Mouse (Mus musculus) brain, embryonic 18.5 days (tissue): ENCODE data around the gene Tmem229b.
"Not testable (repeated sequence)": the region's sequence is repeated elsewhere in the genome, so short reads cannot be mapped to it uniquely, and the experiment has no call there.

ENCODE experiments used
- DNase-seq: peaks from one replicate; pipeline ENCODE4 v3.0.0-alpha.2; 2012; ENCODE audit warnings: low read depth, low spot score

The Tmem229b gene

GRCm38 (mm10) chr12:79007126-79007753 is at the start of gene Tmem229b:
Tmem229b (minus strand) TSS chr12:79007627.
- no peak for DNase-seq

- no peak for DNase-seq
These were observed 47.8 kb upstream of the Tmem229b start for GRCm38 (mm10) chr12:79055276-79055675.

DNA sequence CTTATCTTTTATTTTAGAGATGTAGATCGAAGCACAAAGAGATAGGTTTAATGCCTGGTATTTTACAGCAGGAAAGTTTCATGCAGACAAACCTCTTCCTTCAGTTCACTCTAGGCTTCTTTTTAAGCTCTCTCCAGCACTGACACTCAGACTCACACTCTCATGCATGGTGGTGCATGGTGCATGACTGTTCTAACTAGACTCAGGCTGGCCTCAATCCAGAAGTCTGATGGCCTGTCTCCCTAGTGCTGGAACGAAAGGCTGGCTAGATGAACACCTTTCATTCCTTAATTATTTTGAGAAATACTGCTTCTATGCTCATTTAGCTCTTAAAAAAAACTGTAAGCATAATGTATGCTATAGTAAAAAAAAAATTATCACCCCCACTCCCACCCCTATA is 44.6 kb upstream of the Tmem229b start:
- no peak for DNase-seq

- no peak for DNase-seq
These were observed 43.3 kb upstream of the Tmem229b start for GRCm38 (mm10) chr12:79050545-79051212.

GRCm38 (mm10) chr12:79049807-79050206 is 42.4 kb upstream of the Tmem229b start:
- no peak for DNase-seq

DNA sequence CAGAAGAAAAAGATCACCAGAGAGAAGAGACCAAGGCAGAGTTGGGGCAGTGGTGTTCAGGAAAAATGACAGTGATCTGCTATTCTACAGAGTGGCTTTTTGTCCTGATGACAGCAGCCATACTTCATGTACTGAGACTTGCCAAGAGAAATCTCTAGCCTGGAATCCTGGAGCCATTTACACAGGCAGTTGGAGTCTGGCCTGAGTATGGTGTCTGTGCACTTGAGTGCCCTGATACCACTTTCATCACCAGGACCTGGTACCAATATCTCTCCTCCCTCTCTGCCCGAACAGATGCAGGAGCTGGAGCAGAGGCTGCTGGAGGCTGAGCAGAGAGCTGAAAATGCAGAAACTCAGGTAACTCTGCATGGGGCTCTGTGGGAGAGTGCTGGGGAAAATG is 41.5 kb upstream of the Tmem229b start:
- no peak for DNase-seq

- DNase-seq, result no peak
These were observed 39.8 kb upstream of the Tmem229b start for GRCm38 (mm10) chr12:79047203-79047602.

DNA sequence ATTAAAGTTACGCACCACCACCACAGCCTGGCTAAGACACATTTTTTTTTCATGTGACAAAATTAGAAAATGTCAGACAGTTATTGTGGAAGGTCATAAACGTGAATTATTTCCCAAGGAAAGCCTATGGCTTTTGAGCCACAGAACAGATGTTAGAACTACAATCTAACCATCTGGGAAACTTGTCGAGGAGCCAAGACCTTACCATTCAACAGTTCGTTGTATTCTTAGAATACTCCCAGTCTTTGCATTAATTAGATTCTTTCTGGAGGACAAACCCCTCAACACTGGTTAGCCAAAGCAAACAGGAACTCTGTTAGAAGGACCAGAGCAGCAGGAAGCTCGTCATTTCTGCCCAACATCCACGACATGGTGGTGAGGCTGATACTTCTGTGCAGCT is 38.7 kb upstream of the Tmem229b start:
- DNase-seq, result no peak

- DNase-seq, result no peak
These were observed 37.2 kb upstream of the Tmem229b start for GRCm38 (mm10) chr12:79044668-79045067.

- DNase-seq, result no peak
These were observed 34.0 kb upstream of the Tmem229b start for GRCm38 (mm10) chr12:79041436-79041835.

DNA sequence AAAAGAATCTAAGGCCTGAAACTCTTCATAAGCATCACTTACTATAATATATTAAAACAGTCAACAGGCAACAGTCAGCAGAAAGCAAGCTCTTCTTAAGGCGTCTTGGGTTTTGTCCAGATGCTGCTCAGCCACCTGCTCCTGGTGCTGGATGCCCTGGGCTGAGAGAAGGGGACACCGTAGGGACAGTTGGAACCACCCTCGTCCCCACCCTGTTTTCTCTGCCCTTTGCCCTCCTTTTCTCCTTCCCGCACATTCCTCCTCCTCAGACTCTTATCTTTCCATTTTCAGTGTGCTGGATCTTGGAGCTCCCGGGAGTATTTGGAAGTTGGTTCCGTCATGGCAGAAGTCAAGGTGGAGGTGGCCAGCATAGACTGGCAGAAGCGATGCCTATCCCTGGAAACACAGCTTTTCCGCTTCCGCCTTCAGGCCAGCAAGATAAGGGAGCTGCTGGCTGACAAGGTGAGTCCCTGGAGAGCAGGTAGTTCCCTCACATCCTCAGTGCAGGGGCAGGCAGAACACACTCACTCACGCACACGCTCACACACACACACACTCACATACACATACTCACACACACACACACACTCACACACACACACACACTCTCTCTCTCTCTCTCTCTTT is 32.9 kb upstream of the Tmem229b start:
- no peak for DNase-seq

GRCm38 (mm10) chr12:79039708-79040107 is 32.3 kb upstream of the Tmem229b start:
- no peak for DNase-seq

DNA sequence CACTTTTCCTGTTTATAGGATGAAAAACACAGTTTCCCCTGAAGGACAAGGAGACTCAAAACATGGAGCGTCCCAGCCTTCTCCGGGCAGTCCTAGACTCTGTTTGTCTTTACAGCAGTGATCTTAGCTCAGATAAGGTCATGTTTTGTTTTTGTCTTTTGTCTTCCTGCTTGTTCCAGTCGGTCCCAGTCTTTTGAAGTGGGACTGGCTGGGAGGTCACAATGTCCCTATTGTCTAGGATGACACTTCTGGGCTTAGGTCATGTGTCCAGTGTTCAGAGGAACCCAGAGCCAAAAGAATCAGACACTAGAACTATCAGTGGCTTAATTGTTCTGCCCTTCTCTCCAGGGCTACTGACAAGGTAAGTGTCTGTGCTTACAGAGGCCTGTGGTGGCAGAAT is 27.9 kb upstream of the Tmem229b start:
- no peak for DNase-seq

DNA sequence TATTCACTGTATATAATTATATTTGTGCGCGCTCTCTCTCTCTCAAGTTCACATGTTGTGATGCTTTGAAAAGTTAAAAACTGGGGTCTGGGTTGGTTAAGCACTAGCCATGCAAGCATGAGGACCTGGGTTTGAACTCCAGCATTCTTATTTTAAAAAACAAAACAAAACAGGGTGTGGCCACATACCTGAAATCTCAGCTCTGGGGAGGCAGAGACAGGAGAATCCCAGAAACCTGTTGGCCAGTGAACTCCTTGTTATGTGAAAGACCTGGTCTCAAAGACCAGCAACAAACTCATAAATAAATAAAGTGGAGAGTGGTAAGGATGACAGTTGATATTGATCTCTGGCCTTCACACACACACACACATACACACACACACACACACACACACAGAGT is 26.9 kb upstream of the Tmem229b start:
- no peak for DNase-seq

DNA sequence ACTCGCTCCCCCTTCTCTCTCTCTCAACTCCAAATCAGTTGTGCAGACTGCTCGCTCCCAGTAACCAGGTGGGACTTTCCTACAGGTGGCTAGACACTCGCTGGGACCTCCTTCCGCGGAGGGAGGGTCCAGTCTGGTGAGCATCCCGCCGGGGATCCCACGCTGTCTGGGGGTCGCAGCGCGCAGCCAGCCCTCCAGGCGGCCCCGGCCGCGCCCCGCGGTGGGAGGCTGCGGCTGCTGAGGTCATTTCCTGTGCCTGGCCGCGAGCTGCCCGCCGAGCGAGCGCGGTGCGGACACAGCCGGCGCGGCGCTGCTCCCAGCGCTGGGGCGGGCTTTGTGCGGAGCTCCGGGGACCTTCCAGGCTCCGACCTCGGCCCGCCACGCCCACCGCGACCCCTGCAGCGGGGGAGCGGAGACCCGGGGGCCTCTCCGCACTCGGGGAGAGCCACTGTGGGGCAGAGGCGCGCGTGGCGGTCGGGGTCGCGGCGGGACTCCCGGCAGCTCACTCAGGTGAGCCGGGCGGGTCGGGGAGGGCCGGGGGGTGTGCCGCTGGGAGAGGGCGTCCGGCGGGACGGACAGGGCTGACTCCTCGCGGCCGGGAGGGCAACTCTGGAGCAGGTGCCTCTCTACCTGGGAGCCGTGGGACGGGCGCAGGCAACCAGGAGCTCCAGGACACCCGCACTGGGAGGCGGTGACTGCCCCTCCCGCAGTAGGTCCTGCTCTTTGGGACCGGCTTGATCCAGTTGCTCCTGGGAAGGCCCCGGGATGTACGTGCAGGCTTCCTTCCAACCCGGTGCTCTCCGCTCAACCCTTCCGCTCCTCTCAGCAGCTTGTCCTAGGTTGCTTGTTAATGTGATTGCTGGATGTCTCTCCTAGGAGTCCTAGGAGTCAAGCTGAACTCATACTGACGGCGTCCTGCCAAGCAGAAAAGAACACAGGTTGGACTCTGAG is 21.8 kb upstream of the Tmem229b start, which contains the start of gene Plekhh1:
Plekhh1 (plus strand) TSS at position 253 of the 951 bp plus-strand sequence.
- DNase-seq, result no peak

DNA sequence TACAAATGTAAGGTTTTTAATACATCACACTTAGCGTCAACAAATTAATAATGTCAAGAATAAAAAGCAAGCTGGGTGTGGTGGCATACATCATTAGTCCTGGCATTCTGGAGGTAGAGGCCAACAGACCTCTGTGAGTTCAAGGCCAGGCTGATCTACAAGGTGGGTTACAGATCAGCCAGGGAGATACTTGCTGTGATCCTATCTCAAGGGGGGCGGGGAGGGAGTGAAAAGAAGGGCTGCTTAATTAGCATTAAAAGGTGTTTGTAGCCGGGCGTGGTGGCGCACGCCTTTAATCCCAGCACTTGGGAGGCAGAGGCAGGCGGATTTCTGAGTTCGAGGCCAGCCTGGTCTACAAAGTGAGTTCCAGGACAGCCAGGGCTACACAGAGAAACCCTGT is 20.1 kb upstream of the Tmem229b start:
- DNase-seq, result not testable (repeated sequence)

GRCm38 (mm10) chr12:79022882-79023281 is 15.5 kb upstream of the Tmem229b start:
- no peak for DNase-seq

DNA sequence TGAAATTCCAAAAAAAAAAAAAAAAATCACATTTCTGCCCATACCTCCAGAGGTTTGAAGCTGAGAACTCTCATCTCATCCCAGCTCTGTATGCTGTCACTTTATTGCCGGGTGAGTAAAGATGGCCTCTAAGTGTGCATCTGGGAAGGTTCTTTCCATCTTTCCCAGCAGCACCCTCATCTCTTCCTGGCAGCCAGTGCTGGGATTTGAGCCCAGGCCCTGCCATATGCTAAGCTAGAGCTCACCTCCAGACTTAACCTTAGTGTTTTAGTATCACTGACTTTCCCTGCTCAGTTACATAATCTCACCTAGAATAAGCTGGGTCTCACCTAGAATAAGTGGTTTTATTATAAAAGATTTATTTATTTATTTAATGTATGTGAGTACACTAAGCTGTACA is 14.5 kb upstream of the Tmem229b start:
- no peak for DNase-seq

DNA sequence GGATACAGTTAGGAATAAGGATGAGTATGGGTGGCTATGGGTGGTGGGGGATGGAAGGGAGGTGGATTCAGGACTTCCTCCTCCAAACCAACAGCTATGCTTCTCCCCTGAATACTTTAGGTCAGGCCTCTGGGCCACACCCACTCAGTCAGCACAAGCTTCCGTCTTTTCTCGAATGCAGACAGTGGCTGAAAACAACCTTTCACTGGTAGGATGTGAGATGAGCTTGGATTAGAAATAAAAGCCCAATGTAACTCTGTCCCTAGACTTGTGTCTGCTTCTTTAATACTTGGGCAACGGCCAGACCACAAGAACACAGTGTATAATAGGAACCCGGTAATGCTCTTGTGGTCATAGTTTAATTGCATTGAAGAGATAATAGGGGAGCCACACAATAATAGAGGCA is 10.6 kb upstream of the Tmem229b start:
- DNase-seq, result no peak

DNA sequence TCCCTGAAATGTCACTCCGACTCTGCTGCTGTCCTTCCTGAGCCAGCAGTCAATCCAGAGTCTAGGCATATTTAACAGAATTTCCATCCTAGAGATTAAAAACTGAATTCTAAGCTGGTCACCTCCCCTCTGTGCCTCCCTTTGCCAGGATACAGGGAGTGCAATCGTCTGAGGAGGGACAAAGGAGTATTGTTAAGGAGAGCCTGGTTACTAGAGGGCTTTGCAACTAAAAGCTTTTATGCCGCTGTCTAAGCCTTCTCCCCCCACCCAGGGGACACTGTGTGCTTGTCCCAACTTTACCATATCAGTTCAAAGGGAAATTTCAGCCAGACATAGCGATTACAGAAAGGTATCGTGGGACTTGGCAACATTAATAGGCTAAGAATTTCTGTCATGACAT is 8.7 kb upstream of the Tmem229b start:
- no peak for DNase-seq

DNA sequence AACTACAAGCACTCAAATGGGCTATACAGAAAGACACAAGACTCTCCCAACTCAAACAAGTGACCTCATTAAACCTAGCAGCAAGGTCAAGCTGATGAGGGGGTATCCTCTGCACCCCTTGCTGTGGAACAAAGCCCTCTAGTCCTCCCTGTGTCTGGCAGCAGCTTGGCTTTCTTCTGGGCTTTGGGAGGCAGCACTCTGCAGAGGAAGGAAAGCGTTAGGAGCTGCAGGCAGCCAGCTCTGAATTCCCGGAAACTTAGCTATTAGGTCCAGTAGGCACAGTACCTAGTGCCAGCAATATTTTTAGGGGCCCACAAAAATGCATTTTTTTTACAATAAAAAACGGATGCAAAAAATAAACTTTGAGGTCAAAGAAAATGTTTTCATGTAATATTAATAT is 3.1 kb upstream of the Tmem229b start:
- no peak for DNase-seq
